ENCODE assay signal across 8 mouse cellular contexts in the genomic region with DNA sequence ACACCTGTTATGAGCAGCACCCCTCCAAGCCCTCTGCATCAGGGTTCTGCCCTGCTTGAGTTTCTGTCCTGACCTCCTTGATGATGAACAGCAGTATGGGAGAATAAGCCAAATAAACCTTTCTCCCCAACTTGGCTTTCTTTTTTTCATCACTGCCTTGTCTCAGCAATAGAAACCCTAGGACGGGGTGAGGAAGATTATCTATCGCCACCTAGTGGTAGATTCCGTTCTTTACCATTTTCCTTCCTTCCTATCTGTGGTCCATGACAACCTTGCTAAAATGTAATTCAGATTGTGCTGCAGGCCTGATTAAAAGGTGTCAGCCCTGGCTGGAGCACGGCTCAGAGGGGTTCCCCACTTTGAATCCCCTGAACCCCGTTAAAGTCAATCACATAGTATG. TPM values are rescaled to one million over a fixed set of nuclear protein-coding genes. Genes with fewer than 3 reads are reported as not detected.
A peak's percentile ranks its signal among the peaks of the same experiment; 100 is the strongest.
DNase-seq lines count a peak whose midpoint lies in the region; ATAC-seq and TF ChIP-seq lines count a peak whose summit lies in the region.

No protein-coding gene starts in this region.

- peak; percentile 28; the same call in 1 of the 2 replicates for TF ChIP-seq CTCF in testis, adult 2 months (IDR thresholded peaks at IDR 0.05; ENCODE audit: control insufficient read depth, insufficient read depth, insufficient replicate concordance, low read depth, low read length)

- no peaks in the 10 kb centered on the region for H3K9me3 ChIP-seq in forebrain, embryonic 11.5 days (ENCODE audit: control insufficient read depth, low read length)
- H3K9me3 ChIP-seq in forebrain, embryonic 10.5 days: no peaks in the 10 kb centered on the region
- no peaks in the 10 kb centered on the region for H3K9me3 ChIP-seq in midbrain, embryonic 14.5 days (ENCODE audit: control insufficient read depth, low read length)
- H3K9me3 ChIP-seq in heart, embryonic 10.5 days: no peaks in the 10 kb centered on the region

- H3K4me1 ChIP-seq in forebrain, embryonic 11.5 days (replicated peaks; ENCODE audit: control insufficient read depth, insufficient read depth, low read length): no peaks in the 10 kb centered on the region
- peaks cover 9% of the 10 kb centered on the region for H3K4me1 ChIP-seq in forebrain, embryonic 10.5 days
- no peaks in the 10 kb centered on the region; the same call in 1 of the 2 replicates for H3K4me1 ChIP-seq in testis, adult 2 months (ENCODE audit: control insufficient read depth, insufficient read depth, low read length)
- peaks cover 13% of the 10 kb centered on the region; the same call in 1 of the 2 replicates for H3K4me1 ChIP-seq in midbrain, embryonic 14.5 days (ENCODE audit: control insufficient read depth, insufficient read depth, low read length)
- H3K4me1 ChIP-seq in heart, embryonic 10.5 days: no peaks in the 10 kb centered on the region

- H3K4me3 ChIP-seq in forebrain, embryonic 11.5 days (ENCODE audit: low read depth, low read length): no peak overlapping the region
- H3K4me3 ChIP-seq in forebrain, embryonic 10.5 days: no peak overlapping the region
- no peak overlapping the region for H3K4me3 ChIP-seq in testis, adult 2 months (ENCODE audit: control insufficient read depth, low read depth, low read length)
- H3K4me3 ChIP-seq in midbrain, embryonic 14.5 days (replicated peaks; ENCODE audit: low read depth, low read length): no peak overlapping the region
- H3K4me3 ChIP-seq in heart, embryonic 10.5 days: no peak overlapping the region

- H3K27ac ChIP-seq in forebrain, embryonic 11.5 days (ENCODE audit: low read depth, low read length): no peak overlapping the region
- H3K27ac ChIP-seq in forebrain, embryonic 10.5 days: no peak overlapping the region
- no peak overlapping the region for H3K27ac ChIP-seq in testis, adult 2 months (ENCODE audit: control insufficient read depth, insufficient read depth, low read depth, low read length)
- H3K27ac ChIP-seq in midbrain, embryonic 14.5 days (replicated peaks; ENCODE audit: low read depth, low read length): no peak overlapping the region
- no peak overlapping the region for H3K27ac ChIP-seq in heart, embryonic 10.5 days

- no peak overlapping the region for H3K9ac ChIP-seq in forebrain, embryonic 11.5 days (ENCODE audit: low read length)
- no peak overlapping the region for H3K9ac ChIP-seq in midbrain, embryonic 14.5 days (replicated peaks; ENCODE audit: low read length)

- H3K27me3 ChIP-seq in forebrain, embryonic 11.5 days (ENCODE audit: control insufficient read depth, insufficient read depth, low read length): no peaks in the 10 kb centered on the region
- no peaks in the 10 kb centered on the region for H3K27me3 ChIP-seq in forebrain, embryonic 10.5 days (ENCODE audit: poor library complexity, severe bottlenecking)
- no peaks in the 10 kb centered on the region for H3K27me3 ChIP-seq in testis, adult 2 months (ENCODE audit: control insufficient read depth, insufficient read depth, low read length)
- H3K27me3 ChIP-seq in midbrain, embryonic 14.5 days (ENCODE audit: control insufficient read depth, insufficient read depth, low read length): no peaks in the 10 kb centered on the region
- H3K27me3 ChIP-seq in heart, embryonic 10.5 days (ENCODE audit: insufficient read depth, poor library complexity, severe bottlenecking): no peaks in the 10 kb centered on the region

- H3K36me3 ChIP-seq in forebrain, embryonic 11.5 days (ENCODE audit: control insufficient read depth, insufficient read depth, low read length): no peaks in the 10 kb centered on the region
- H3K36me3 ChIP-seq in forebrain, embryonic 10.5 days (replicated peaks): no peaks in the 10 kb centered on the region
- H3K36me3 ChIP-seq in testis, adult 2 months (ENCODE audit: control insufficient read depth, insufficient read depth, low read length): no peaks in the 10 kb centered on the region
- no peaks in the 10 kb centered on the region for H3K36me3 ChIP-seq in midbrain, embryonic 14.5 days (ENCODE audit: control insufficient read depth, insufficient read depth, low read length)
- H3K36me3 ChIP-seq in heart, embryonic 10.5 days: no peaks in the 10 kb centered on the region

- ATAC-seq in forebrain, embryonic 11.5 days (replicated peaks; ENCODE audit: low FRiP score): 0 out of 2 replicates have a peak, but pooled peaks have one; percentile 33
- peak; percentile 44; the same call in 1 of the 2 replicates for ATAC-seq in common myeloid progenitor, adult 5-6 weeks (replicated peaks; ENCODE audit: low read depth, poor library complexity, severe bottlenecking)
- ATAC-seq in inflammation-experienced regulatory T-cells, adult 6 months: peak; percentile 41
- ATAC-seq in midbrain, embryonic 14.5 days (ENCODE audit: low FRiP score, low TSS enrichment): no peak

- no peak overlapping the region for H3K4me2 ChIP-seq in forebrain, embryonic 11.5 days (ENCODE audit: low read depth, low read length, severe bottlenecking)
- no peak overlapping the region for H3K4me2 ChIP-seq in midbrain, embryonic 14.5 days (ENCODE audit: low read length)

- WGBS in forebrain, embryonic 11.5 days: 2% methylated on average over 5 of the region's 5 CpGs
- WGBS in forebrain, embryonic 10.5 days: 8% methylated on average over 5 of the region's 5 CpGs
- WGBS in midbrain, embryonic 14.5 days: 3% methylated on average over 5 of the region's 5 CpGs
- WGBS in heart, embryonic 10.5 days: under 1% methylated on average over 5 of the region's 5 CpGs

- TF ChIP-seq POLR2A in testis, adult 2 months (IDR thresholded peaks at IDR 0.05; ENCODE audit: control insufficient read depth, low read depth, low read length): no peak

- no peak for DNase-seq in forebrain, embryonic 11.5 days (ENCODE audit: low spot score)
- no peak for DNase-seq in forebrain, embryonic 10.5 days (ENCODE audit: extremely low spot score, low spot score)
- no peak for DNase-seq in testis, postnatal 14 days (ENCODE audit: low spot score)
- peak; percentile 86 for DNase-seq in midbrain, embryonic 14.5 days
- no peak for DNase-seq in heart, embryonic 10.5 days (ENCODE audit: low spot score)

RNA-seq across cellular contexts. Expression of a gene that starts 16.9 kb away (rescaled TPM):
- polyA plus RNA-seq in forebrain, embryonic 11.5 days (2014; fragmentation: Nextera tagmentation; extraction: Ambion mirVana): 0.13 TPM in 2 replicates
- polyA plus RNA-seq in forebrain, embryonic 10.5 days (2016; fragmentation: Nextera tagmentation; extraction: Ambion mirVana): 0.15 and 0.16 TPM in 2 replicates
- 48.1 and 50.5 TPM in 2 replicates for polyA plus RNA-seq in testis, adult 2 months (2012; rRNA removed)
- not detected in 2 replicates for total RNA-seq in common myeloid progenitor, adult 5-6 weeks (2017)
- under 1 TPM; 0.28 to 0.38 (median 0.36) TPM for polyA plus RNA-seq in inflammation-experienced regulatory T-cells, adult 6 months (2017; shearing (Covaris generic))
- 0.33 and 0.72 TPM in 2 replicates for polyA plus RNA-seq in midbrain, embryonic 14.5 days (2014; fragmentation: Nextera tagmentation; extraction: Ambion mirVana)
- polyA plus RNA-seq in heart, embryonic 10.5 days (2016; fragmentation: Nextera tagmentation; extraction: Ambion mirVana): 0.64 and 0.92 TPM in 2 replicates

RNA-seq across cellular contexts. Expression of a gene that starts 37.6 kb away (rescaled TPM):
- 15.2 and 18.2 TPM in 2 replicates for polyA plus RNA-seq in forebrain, embryonic 11.5 days (2014; fragmentation: Nextera tagmentation; extraction: Ambion mirVana)
- polyA plus RNA-seq in forebrain, embryonic 10.5 days (2016; fragmentation: Nextera tagmentation; extraction: Ambion mirVana): 11.4 and 12.2 TPM in 2 replicates
- polyA plus RNA-seq in testis, adult 2 months (2012; rRNA removed): 21.9 and 23.2 TPM in 2 replicates
- total RNA-seq in common myeloid progenitor, adult 5-6 weeks (2017): 24.7 and 34.0 TPM in 2 replicates
- 10 to 100 TPM in 2 of 3 experiments, 1 to 10 TPM in 1; 5.4 to 17.8 (median 13.3) TPM for polyA plus RNA-seq in inflammation-experienced regulatory T-cells, adult 6 months (2017; shearing (Covaris generic))
- polyA plus RNA-seq in midbrain, embryonic 14.5 days (2014; fragmentation: Nextera tagmentation; extraction: Ambion mirVana): 17.1 and 21.8 TPM in 2 replicates
- polyA plus RNA-seq in heart, embryonic 10.5 days (2016; fragmentation: Nextera tagmentation; extraction: Ambion mirVana): 10.2 and 13.0 TPM in 2 replicates

RNA-seq across cellular contexts. Expression of a gene that starts 38.0 kb away (rescaled TPM):
- polyA plus RNA-seq in forebrain, embryonic 11.5 days (2014; fragmentation: Nextera tagmentation; extraction: Ambion mirVana): 30.4 and 32.6 TPM in 2 replicates
- 33.2 and 34.0 TPM in 2 replicates for polyA plus RNA-seq in forebrain, embryonic 10.5 days (2016; fragmentation: Nextera tagmentation; extraction: Ambion mirVana)
- 9.8 and 10.8 TPM in 2 replicates for polyA plus RNA-seq in testis, adult 2 months (2012; rRNA removed)
- 10.7 and 11.6 TPM in 2 replicates for total RNA-seq in common myeloid progenitor, adult 5-6 weeks (2017)
- polyA plus RNA-seq in inflammation-experienced regulatory T-cells, adult 6 months (2017; shearing (Covaris generic)): 10 to 100 TPM; 44.9 to 53.1 (median 50.1) TPM
- 33.4 and 36.7 TPM in 2 replicates for polyA plus RNA-seq in midbrain, embryonic 14.5 days (2014; fragmentation: Nextera tagmentation; extraction: Ambion mirVana)
- 27.7 and 33.0 TPM in 2 replicates for polyA plus RNA-seq in heart, embryonic 10.5 days (2016; fragmentation: Nextera tagmentation; extraction: Ambion mirVana)

Comparison
In these comparisons a context has a peak if more than half of its experiments do, and no peak if none do; other contexts are left out.
1. RNA of a gene that starts 16.9 kb away (polyA plus RNA-seq): 48.1 to 50.5 TPM in testis, adult 2 months; 0.64 to 0.92 TPM in heart, embryonic 10.5 days, 0.28 to 0.38 TPM in inflammation-experienced regulatory T-cells, adult 6 months, 0.33 to 0.72 TPM in midbrain, embryonic 14.5 days, 0.15 to 0.16 TPM in forebrain, embryonic 10.5 days and 0.13 TPM in forebrain, embryonic 11.5 days; every median in the first group is over 10 times any median in the second.